Mouse (Mus musculus): ENCODE data around the gene Fbxo31. TPM values are rescaled to one million over a fixed set of nuclear protein-coding genes. Genes with fewer than 3 reads are reported as not detected.
"Not testable (repeated sequence)": the region's sequence is repeated elsewhere in the genome, so short reads cannot be mapped to it uniquely, and the experiment has no call there.

Gene Fbxo31
- total RNA-seq (2021): 10 to 100 TPM; 30.2 to 51.0 TPM

- intact Hi-C loops (cut with DNase I): loop anchor here (2.0 kb wide), 1 partner anchor 16 kb away; no protein-coding TSS in a partner anchor
- DNase-seq: peak; percentile 93 to 95
Measured at GRCm38 (mm10) chr8:121578676-121579451, at the start of gene Fbxo31. Gene Fbxo31 (minus strand): TSS chr8:121578806.

DNA sequence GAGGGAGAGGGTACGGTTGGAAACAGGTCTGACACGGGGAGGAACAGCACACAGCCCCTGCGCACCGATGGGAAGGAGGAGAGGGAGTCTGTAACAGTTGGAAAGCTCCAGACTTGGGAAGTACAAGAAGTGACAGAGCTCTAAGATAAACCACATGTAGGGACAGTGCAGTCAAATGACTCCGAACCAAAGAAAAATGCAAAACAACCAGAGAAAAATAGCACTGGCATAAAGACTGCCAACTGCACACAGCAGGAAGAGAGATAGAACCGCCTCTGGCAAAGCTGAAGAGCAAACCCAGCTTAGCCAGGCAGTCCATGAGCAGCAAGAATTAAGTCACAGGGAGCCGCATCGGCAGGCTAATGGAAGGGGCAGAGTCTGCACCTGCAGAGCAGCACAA is 44.4 kb upstream of the Fbxo31 start:
- DNase-seq: no peak
- intact Hi-C loops (cut with DNase I): no loop called here

GRCm38 (mm10) chr8:121621879-121622278 is 43.3 kb upstream of the Fbxo31 start:
- intact Hi-C loops (cut with DNase I): no loop called here
- DNase-seq: no peak

DNA sequence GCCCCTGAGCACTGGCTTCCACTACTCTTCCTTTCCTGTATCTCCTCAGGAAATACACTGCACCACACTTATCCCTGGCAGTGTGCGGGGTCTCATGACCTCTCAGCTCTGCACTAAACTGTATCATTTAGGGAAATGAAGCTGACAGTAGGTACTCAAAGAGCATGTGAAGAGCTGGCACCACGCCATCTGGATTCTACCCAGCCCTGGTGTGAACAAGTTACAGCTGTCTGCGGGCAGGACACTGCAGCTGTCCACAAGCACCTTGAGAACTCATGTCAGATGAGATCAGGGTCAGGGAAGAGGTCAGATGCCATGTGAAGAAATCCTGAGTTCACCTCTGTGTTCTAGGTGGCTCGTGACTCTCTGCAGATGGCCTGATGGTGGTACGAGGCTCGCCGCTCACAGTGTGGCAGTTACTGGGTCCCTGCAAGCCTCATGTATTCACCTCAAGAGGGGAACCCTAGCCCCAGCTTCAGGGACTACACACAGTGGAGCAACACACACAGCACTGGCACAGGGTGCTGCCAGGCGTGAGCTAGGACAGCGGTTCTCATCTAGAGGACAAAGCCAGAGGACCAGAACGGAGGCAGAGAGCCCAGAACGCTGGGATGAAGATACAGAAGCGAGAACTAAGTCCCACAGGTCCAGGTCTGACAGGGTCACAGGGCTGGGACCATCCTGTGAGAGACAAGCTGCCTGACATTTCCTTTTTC is 42.4 kb upstream of the Fbxo31 start:
- intact Hi-C loops (cut with DNase I): no loop called here
- peak; percentile 53 to 63 for DNase-seq

GRCm38 (mm10) chr8:121619401-121619995 is 40.9 kb upstream of the Fbxo31 start:
- peak; percentile 75 to 82 for DNase-seq
- intact Hi-C loops (cut with DNase I): no loop called here

- intact Hi-C loops (cut with DNase I): no loop called here
- DNase-seq: no peak
Measured at GRCm38 (mm10) chr8:121613419-121613818, 34.8 kb upstream of the Fbxo31 start.

- no peak for DNase-seq
- intact Hi-C loops (cut with DNase I): loop anchor here (10.0 kb wide), 2 partner anchors 45 to 235 kb away; partner anchors contain the start of gene Zcchc14
Measured at GRCm38 (mm10) chr8:121609916-121610315, 31.3 kb upstream of the Fbxo31 start.

- DNase-seq: no peak
- intact Hi-C loops (cut with DNase I): loop anchor here (10.0 kb wide), 2 partner anchors 46 to 236 kb away; partner anchors contain the start of gene Zcchc14
Measured at GRCm38 (mm10) chr8:121609251-121609650, 30.6 kb upstream of the Fbxo31 start.

- intact Hi-C loops (cut with DNase I): loop anchor here (10.0 kb wide), 2 partner anchors 47 to 237 kb away; partner anchors contain the start of gene Zcchc14
Measured at GRCm38 (mm10) chr8:121607661-121608060, 29.1 kb upstream of the Fbxo31 start.

DNA sequence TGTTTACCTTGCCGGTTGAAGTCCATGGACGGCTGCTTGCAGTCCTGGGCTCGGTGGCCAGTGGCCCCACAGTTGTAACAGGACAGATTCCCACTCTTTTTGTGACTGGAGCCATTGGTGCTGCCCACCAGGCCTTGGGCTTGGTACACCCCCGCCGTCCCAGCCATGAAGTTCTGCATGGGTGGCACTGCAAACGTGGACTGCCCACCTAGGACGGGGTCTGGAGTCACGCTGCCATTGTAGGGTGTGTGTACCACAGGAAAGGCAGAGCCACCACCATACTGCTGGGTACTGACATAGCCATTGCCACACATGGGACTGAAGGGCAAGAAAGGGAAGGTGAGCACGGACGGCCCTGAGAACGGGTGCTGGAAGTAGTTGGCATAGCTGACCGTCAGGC is 25.2 kb upstream of the Fbxo31 start:
- no peak for DNase-seq
- intact Hi-C loops (cut with DNase I): loop anchor here (2.0 to 10.0 kb wide), 3 partner anchors 51 to 241 kb away; partner anchors contain the start of gene Zcchc14

More at GRCm38 (mm10) chr8:121607661-121608060, 29.1 kb upstream of the Fbxo31 start:
- no peak for DNase-seq

GRCm38 (mm10) chr8:121602860-121603259 is 24.3 kb upstream of the Fbxo31 start:
- intact Hi-C loops (cut with DNase I): loop anchor here (1.0 to 10.0 kb wide), 4 partner anchors 40 to 242 kb away; partner anchors contain the start of gene Zcchc14
- DNase-seq: peak; percentile 75 to 82

DNA sequence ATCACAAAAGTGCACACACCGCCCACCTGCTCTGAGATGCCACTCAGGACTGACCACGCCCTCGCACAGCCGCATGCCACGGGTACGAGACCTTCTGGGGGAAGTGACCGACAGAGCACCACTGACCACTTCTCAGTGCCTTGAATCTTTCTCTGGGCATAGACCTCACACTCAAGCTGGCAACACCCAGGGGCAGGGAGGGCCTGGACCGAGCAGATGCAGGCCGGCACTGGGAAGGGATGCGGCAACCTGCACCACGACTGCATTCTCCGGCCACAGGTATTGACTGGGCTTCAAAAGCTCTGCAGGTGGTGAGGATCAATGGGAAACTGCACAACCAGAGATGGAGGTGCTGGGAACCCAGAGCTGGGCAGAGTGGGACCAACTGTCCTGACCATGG is 23.8 kb upstream of the Fbxo31 start:
- intact Hi-C loops (cut with DNase I): loop anchor here (1.0 to 10.0 kb wide), 4 partner anchors 39 to 242 kb away; partner anchors contain the start of gene Zcchc14
- no peak for DNase-seq

- no peak for DNase-seq
- intact Hi-C loops (cut with DNase I): loop anchor here (2.0 to 10.0 kb wide), 3 partner anchors 53 to 245 kb away; partner anchors contain the start of gene Zcchc14
Measured at GRCm38 (mm10) chr8:121599842-121600241, 21.2 kb upstream of the Fbxo31 start.

DNA sequence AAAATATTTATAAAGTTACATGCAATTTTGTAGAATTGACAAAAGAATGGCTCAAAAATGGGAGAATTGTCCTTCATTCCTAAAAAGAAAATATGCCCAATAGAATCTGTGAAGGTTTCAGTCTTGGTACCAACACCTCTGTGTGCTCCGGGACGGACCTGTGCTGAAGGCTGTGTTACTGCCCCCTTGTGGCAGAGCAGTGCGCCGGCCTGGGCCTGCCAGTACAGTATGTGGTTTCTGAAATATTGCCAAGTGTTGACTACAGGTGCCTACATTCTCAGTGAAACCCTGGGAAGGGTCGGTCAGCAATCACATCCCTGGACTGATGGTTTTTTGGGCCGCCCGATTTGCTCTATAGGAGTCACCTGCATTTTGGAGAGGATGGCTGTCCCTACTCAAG is 20.3 kb upstream of the Fbxo31 start:
- intact Hi-C loops (cut with DNase I): loop anchor here (2.0 kb wide), 1 partner anchor 52 kb away; no protein-coding TSS in a partner anchor
- peak; percentile 88 to 91 for DNase-seq

- no peak for DNase-seq
- intact Hi-C loops (cut with DNase I): loop anchor here (2.0 kb wide), 1 partner anchor 51 kb away; no protein-coding TSS in a partner anchor
Measured at GRCm38 (mm10) chr8:121598190-121598589, 19.6 kb upstream of the Fbxo31 start.

GRCm38 (mm10) chr8:121597492-121597891 is 18.9 kb upstream of the Fbxo31 start:
- intact Hi-C loops (cut with DNase I); DNase-seq: not testable (repeated sequence)

- DNase-seq: peak; percentile 46 to 52
- intact Hi-C loops (cut with DNase I): no loop called here
Measured at GRCm38 (mm10) chr8:121593983-121594382, 15.4 kb upstream of the Fbxo31 start.

DNA sequence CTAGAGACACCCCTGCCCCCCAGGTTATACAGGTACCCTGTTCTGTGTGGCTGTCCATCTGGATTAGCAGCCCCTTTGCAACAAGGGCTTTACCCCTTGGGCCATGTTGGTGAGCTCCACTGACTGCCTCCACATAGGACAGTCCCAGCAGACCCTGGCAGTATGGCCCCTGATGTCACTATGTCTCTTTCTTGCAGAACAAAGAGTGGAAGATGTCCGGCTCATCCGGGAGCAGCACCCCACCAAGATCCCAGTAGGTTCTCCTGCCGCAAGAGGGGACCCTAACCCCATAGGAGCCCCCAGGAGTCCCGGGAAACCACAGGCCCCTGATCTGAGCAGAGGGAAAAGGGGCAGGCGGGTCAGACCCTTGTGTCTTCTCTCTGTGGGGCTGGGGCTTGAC is 14.7 kb upstream of the Fbxo31 start:
- intact Hi-C loops (cut with DNase I): no loop called here
- no peak for DNase-seq

DNA sequence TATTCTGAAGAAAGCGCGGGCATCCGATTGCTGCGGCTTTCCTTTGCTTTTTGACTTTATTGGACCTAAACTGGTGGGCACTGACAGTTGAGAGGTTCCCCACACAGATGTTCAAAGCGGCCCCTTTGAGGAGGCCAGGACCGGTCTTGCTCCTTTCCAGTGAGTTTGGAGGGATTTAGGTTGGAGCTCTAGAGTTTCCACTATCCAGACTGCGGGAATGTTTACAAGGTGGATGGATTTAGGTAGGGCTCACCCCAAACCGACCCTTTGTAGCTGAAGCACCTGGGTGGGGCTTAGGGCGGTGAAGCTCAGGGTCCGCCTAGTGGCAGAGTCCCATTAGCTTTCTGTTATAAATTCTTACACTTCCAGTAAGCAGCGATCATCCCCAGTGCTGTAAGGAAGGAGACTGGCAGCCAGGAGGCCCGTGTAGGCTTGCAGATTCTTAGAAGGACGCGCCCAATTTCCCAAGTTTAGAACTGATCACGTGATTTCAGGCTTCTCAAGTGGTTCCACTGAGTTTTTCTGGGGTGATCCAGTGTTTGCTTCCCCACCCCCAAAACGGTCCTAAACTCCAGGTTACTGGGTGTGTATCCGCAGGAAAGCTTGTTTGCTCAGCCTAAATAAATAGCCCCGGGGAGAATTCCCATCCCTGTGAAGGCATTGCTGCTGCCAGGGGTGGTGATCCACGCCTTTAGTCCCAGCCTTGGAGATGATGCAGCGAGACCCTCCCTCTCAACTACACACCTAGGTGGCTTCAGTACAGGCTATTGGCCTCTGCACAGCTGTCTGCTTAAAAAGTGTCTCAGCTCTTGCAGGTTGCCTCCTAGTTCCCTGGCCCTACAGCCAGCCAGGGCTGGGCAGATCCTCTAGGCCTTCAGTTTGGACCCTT is 12.8 kb upstream of the Fbxo31 start:
- intact Hi-C loops (cut with DNase I): no loop called here
- DNase-seq: peak; percentile 64 to 67
